Mouse (Mus musculus) heart, embryonic 11.5 days (tissue): Measurements from ENCODE around the gene Zfp978. TPM values are rescaled to one million over a fixed set of nuclear protein-coding genes. Genes with fewer than 3 reads are reported as not detected.
A peak's percentile ranks its signal among the peaks of the same experiment; 100 is the strongest.
"Not testable (repeated sequence)": the region's sequence is repeated elsewhere in the genome, so short reads cannot be mapped to it uniquely, and the experiment has no call there.

Experiments used
- ATAC-seq: fragments of 200-750 bp; cut with Nextera tagmentation; replicated peaks from 2 replicates; pipeline ENCODE4 v1.8.0; 2017; ENCODE audit warnings: moderate library complexity; ENCODE audit not compliant: insufficient number of reproducible peaks, low FRiP score, low TSS enrichment
- H3K27ac ChIP-seq: fragments of 300-500 bp; sonication (generic); 2 replicates; pipeline ENCODE4 v1.5.1; 2014; ENCODE audit warnings: mild to moderate bottlenecking, low read depth, low read length
- H3K27me3 ChIP-seq: fragments of 300-500 bp; sonication (generic); 2 replicates; pipeline ENCODE4 v1.6.1; 2014; ENCODE audit warnings: mild to moderate bottlenecking, low read length, mixed read lengths; ENCODE audit not compliant: control insufficient read depth, insufficient read depth
- H3K36me3 ChIP-seq: fragments of 300-500 bp; sonication (generic); 2 replicates; pipeline ENCODE4 v1.6.1; 2014; ENCODE audit warnings: mild to moderate bottlenecking, low read length, moderate library complexity, mixed read lengths; ENCODE audit not compliant: control insufficient read depth, insufficient read depth
- H3K4me1 ChIP-seq: fragments of 300-500 bp; sonication (generic); 2 replicates; pipeline ENCODE4 v1.6.1; 2014; ENCODE audit warnings: low read length; ENCODE audit not compliant: control insufficient read depth, insufficient read depth
- H3K4me2 ChIP-seq: fragments of 300-500 bp; sonication (generic); 2 replicates; pipeline ENCODE4 v1.6.1; 2014; ENCODE audit warnings: mild to moderate bottlenecking, moderate library complexity
- H3K4me3 ChIP-seq: fragments of 300-500 bp; sonication (generic); 2 replicates; pipeline ENCODE4 v1.5.1; 2014; ENCODE audit warnings: low read depth, low read length
- H3K9ac ChIP-seq: fragments of 300-500 bp; sonication (generic); 2 replicates; pipeline ENCODE4 v1.6.1; 2014; ENCODE audit warnings: mild to moderate bottlenecking, low read depth, low read length, moderate library complexity
- H3K9me3 ChIP-seq: fragments of 300-500 bp; sonication (generic); replicated peaks from 2 replicates; pipeline ENCODE4 v1.6.1; 2016; ENCODE audit warnings: low read length; ENCODE audit not compliant: control insufficient read depth
- WGBS: fragments of 180-500 bp; shearing (Covaris S2); extraction: QIAGEN DNeasy Blood & Tissue Kit; methylation state at CpG from one replicate; pipeline ENCODE4 v1.1.7; 2014; ENCODE audit not compliant: insufficient replicate concordance; 5-methylcytosine and 5-hydroxymethylcytosine counted together
- polyA plus RNA-seq: library from polyadenylated mRNA; unstranded; fragments of >200 nt; fragmentation: Nextera tagmentation; extraction: Ambion mirVana; gene quantifications from 2 replicates; pipeline ENCODE4 v1.2.1, GENCODE M21; 2014

Zfp978 gene
- polyA plus RNA-seq, 1 experiment from 2014 or later, result not detected

GRCm38 (mm10) chr4:147424404-147424803 lies 63.3 kb downstream of the Zfp978 start:
- H3K9ac ChIP-seq, H3K36me3 ChIP-seq, ATAC-seq, H3K27me3 ChIP-seq, H3K4me3 ChIP-seq, H3K4me1 ChIP-seq, H3K4me2 ChIP-seq, H3K27ac ChIP-seq: not testable (repeated sequence)
- 40% methylated on average over 3 of the region's 3 CpGs for WGBS
- H3K9me3 ChIP-seq, result peaks cover 32% of the 10 kb centered on the region

- not testable (repeated sequence) for H3K4me3 ChIP-seq, H3K9ac ChIP-seq, ATAC-seq, H3K4me1 ChIP-seq, H3K27ac ChIP-seq, H3K36me3 ChIP-seq, H3K4me2 ChIP-seq, H3K27me3 ChIP-seq
- H3K9me3 ChIP-seq, result peaks cover 28% of the 10 kb centered on the region
- WGBS, result 46% methylated on average over 5 of the region's 5 CpGs
Measured at GRCm38 (mm10) chr4:147425615-147426347, 64.7 kb downstream of the Zfp978 start.

- no peak for ATAC-seq
Measured at GRCm38 (mm10) chr4:147430651-147431050, 69.5 kb downstream of the Zfp978 start.

GRCm38 (mm10) chr4:147431696-147432442 lies 70.8 kb downstream of the Zfp978 start:
- H3K36me3 ChIP-seq, H3K4me2 ChIP-seq, H3K4me1 ChIP-seq, H3K27ac ChIP-seq, H3K27me3 ChIP-seq, H3K4me3 ChIP-seq, H3K9ac ChIP-seq: not testable (repeated sequence)
- peak; percentile 17 for ATAC-seq
- peaks cover 27% of the 10 kb centered on the region for H3K9me3 ChIP-seq
- 59% methylated on average over 3 of the region's 3 CpGs for WGBS

More at GRCm38 (mm10) chr4:147430651-147431050, 69.5 kb downstream of the Zfp978 start:
- no peak overlapping the region for H3K9ac ChIP-seq
- no peak overlapping the region for H3K4me3 ChIP-seq
- H3K4me2 ChIP-seq, result no peak overlapping the region
- no peaks in the 10 kb centered on the region for H3K36me3 ChIP-seq
- H3K9me3 ChIP-seq, result peaks cover 26% of the 10 kb centered on the region
- H3K27ac ChIP-seq, result no peak overlapping the region
- H3K27me3 ChIP-seq, result no peaks in the 10 kb centered on the region
- H3K4me1 ChIP-seq, result no peaks in the 10 kb centered on the region

DNA sequence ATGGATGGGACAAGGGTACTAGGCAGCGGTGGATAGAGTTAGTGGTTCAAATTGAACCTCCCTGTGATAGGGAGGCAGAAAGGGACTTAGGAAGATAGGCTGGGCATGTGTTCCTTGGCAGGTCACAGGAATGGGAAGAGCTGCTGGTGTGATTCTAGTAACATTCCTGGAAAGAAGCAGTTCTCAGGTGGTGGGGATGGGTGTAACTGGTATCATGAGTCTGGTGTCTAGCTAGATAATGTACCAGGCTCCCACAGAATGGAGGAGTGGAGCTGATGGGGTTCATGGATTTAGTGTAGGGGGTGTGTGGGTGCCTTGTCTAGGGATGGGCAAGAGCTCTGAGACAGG lies 71.3 kb downstream of the Zfp978 start:
- Histone ChIP-seq H3K4me1 (no peaks in the 10 kb centered on the region), H3K27me3 (no peaks in the 10 kb centered on the region), H3K4me3 (no peak overlapping the region), H3K36me3 (no peaks in the 10 kb centered on the region), H3K27ac (no peak overlapping the region), H3K9ac (no peak overlapping the region), H3K9me3 (peaks cover 27% of the 10 kb centered on the region), H3K4me2 (no peak overlapping the region)
- WGBS, result 79% methylated on average over 1 of the region's 1 CpGs
- ATAC-seq, result no peak

- no peak overlapping the region for H3K4me3 ChIP-seq
- no peaks in the 10 kb centered on the region for H3K36me3 ChIP-seq
- WGBS, result 36% methylated on average over 3 of the region's 3 CpGs
- H3K27me3 ChIP-seq, result no peaks in the 10 kb centered on the region
- no peak overlapping the region for H3K9ac ChIP-seq
- peak; percentile 12 for ATAC-seq
- no peak overlapping the region for H3K4me2 ChIP-seq
- no peaks in the 10 kb centered on the region for H3K4me1 ChIP-seq
- peaks cover 27% of the 10 kb centered on the region for H3K9me3 ChIP-seq
- H3K27ac ChIP-seq, result no peak overlapping the region
Measured at GRCm38 (mm10) chr4:147433017-147433416, 71.9 kb downstream of the Zfp978 start.

DNA sequence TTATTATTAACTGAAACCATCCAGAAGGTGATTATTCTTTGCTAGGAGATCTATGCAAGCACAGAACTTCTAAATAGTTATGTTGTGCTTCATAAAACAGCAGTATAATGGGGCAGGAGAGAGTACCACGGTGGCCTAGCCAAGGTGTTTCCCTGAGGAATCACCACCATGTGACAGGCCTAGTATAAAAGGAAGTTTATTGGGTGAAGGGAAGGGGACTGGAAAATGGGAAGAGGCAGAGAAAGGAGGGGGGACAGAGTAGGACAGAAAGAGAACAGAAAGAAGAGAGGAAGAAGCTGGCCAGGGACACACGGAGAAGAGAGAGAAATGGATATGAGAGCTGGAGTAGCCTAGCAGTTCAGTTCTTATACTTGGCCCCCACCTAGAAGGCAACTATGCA lies 72.8 kb downstream of the Zfp978 start:
- no peak for ATAC-seq
- H3K9me3 ChIP-seq, result peaks cover 27% of the 10 kb centered on the region

More for the DNA sequence above, 72.8 kb downstream of the Zfp978 start:
- WGBS, result 38% methylated on average over 2 of the region's 2 CpGs
- H3K27ac ChIP-seq, result no peak overlapping the region
- no peak overlapping the region for H3K4me3 ChIP-seq
- H3K36me3 ChIP-seq, result no peaks in the 10 kb centered on the region
- no peaks in the 10 kb centered on the region for H3K27me3 ChIP-seq
- no peak overlapping the region for H3K9ac ChIP-seq
- H3K4me1 ChIP-seq, result no peaks in the 10 kb centered on the region
- H3K4me2 ChIP-seq, result no peak overlapping the region
